Mouse (Mus musculus) liver, adult 2 months (tissue): ENCODE data around the gene Foxr1.

Experiments
- CTCF ChIP-seq: fragments of 200-500 bp; IDR thresholded peaks from 2 replicates; pipeline ENCODE4 v1.5.1; 2011; ENCODE audit warnings: low read depth, low read length, control low read depth
- POLR2A ChIP-seq: fragments of 200-500 bp; IDR thresholded peaks from 2 replicates; pipeline ENCODE4 v1.6.1; 2011; ENCODE audit warnings: low read length, control low read depth; ENCODE audit not compliant: insufficient read depth; ENCODE audit errors: extremely low read depth

- no peak for TF ChIP-seq CTCF
- TF ChIP-seq POLR2A = no peak
These were observed 16.3 kb upstream of the Foxr1 start for GRCm38 (mm10) chr9:44457035-44457742.
